Mouse (Mus musculus): ENCODE measurements around the gene Slain1. TPM values are rescaled to one million over a fixed set of nuclear protein-coding genes. Genes with fewer than 3 reads are reported as not detected.

The Slain1 gene
- polyA plus RNA-seq, 1 experiment from 2014 or later: 2.4 TPM

DNA sequence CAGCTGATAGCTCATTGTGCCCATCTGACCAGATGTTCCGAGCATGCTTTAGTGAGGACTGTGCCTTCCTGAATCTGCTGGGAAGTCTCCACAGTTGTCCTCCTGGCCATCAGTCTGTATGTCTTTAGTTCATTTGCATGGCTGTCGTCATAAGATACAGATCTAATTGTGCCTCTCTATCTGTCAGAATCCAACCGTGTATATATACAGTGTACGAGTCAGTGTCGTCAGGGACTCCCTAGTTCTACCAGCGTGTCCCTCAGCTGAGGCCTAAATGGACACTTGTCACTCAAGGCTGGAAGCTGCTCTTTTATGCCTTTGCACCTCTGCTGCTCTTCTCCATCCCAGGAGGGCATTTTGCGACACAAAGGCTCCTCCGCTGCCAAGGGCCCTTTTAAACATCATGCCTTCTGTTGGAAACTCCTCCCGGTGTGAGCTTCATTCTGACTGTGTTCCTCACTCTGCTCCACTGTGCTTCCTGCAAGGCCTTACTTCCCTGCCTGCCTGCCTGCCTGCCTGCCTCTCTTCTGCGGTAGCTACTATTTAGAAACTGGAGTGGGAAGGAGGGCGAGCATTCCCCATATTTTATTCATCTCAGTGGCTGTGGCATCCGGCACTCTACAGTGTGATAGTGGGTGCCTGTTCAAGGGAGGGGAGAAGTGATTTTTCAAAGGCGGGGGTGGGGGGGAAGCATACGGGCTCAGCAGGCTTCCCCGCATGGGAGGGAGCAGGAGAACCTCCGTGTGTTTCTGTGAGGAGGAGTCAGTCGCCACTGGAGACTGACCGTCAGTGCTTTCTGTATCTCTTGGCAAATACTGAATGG is 29.6 kb downstream of the Slain1 start:
- Histone ChIP-seq H3K27ac (ENCODE audit: low read length) (no peak overlapping the region), H3K36me3 (ENCODE audit: control insufficient read depth, insufficient read depth, low read length) (no peaks in the 10 kb centered on the region), H3K27me3 (ENCODE audit: control insufficient read depth, insufficient read depth, low read length) (no peaks in the 10 kb centered on the region), H3K4me1 (ENCODE audit: control insufficient read depth, insufficient read depth, low read length) (peaks cover 11% of the 10 kb centered on the region), H3K9ac (replicated peaks; ENCODE audit: low read depth, low read length) (no peak overlapping the region), H3K4me3 (ENCODE audit: low read depth, low read length) (no peak overlapping the region), H3K9me3 (ENCODE audit: control insufficient read depth, low read depth, low read length) (no peaks in the 10 kb centered on the region), H3K4me2 (replicated peaks; ENCODE audit: low read depth, low read length) (peak overlapping the region; percentile 27; the same call in 1 of the 2 replicates)
- no peak for ATAC-seq (ENCODE audit: insufficient number of reproducible peaks, insufficient read depth, low FRiP score, low read depth)
- WGBS: 32% methylated on average over 18 of the region's 18 CpGs

DNA sequence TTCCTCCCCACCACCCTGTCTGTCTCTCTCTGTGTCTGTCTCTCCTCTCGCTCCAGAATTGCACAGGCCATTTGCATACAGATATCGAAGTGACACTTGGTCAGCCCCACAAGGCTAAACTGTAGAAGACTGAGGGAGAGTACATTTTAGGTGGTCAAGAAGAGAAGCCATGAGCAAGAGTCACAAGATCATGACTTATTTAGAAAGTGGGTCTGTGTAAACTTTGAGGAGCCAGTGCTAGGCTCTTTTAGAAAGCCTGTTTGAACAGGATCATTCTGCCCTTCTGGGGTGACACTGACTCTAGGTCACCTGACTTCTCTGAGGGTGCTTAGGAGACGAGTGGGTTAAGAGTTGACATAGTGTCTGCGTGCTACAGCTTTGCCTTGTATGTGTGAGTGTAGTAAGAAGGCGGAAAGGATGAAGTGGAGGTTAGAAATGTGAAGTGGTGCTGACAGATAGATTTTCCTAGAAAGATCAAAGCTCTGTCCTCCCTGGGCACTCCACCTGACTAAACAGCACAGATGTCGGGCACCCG is 30.3 kb downstream of the Slain1 start:
- 0 out of 2 replicates have a peak, but pooled peaks have one; percentile 14 for ATAC-seq (ENCODE audit: insufficient number of reproducible peaks, insufficient read depth, low FRiP score, low read depth)

DNA sequence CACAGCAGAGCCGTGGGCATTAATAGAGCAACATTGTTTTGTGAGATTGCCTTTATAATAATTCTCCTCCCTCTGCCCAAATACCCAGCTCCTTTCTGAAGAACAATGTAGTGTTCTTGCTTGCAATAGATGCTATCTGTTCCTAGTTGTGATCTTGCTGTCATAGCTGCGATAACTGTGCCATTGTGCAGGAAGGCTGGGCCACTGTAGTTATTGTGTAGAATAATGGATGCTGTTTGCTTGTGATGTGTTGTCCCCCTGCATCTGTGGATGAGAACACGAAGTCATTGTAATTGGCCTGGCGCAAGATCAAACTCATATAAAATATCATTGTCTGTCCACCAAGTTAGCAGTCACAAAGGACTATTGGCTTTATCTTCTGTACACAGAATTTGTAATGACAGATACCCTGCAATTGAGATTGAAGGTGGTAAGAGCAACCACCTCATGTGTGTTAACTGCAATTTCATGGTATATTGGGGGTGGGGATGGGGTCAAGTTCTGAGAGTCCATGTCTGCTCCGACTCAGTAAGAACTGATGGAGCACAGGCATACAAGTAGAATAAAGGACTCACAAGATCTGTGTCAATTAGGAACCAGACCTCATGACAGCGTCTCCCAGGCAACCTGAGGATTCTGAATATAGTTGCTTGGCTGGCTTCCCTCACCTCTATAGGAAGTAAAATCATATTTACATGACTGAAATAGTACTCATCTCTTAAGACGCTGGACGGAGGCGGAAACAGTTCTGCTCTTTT is 32.8 kb downstream of the Slain1 start:
- no peak overlapping the region for H3K4me3 ChIP-seq (ENCODE audit: low read depth, low read length)
- H3K9ac ChIP-seq (replicated peaks; ENCODE audit: low read depth, low read length): no peak overlapping the region
- 76% methylated on average over 9 of the region's 9 CpGs for WGBS
- H3K27ac ChIP-seq (ENCODE audit: low read length): no peak overlapping the region
- H3K27me3 ChIP-seq (ENCODE audit: control insufficient read depth, insufficient read depth, low read length): no peaks in the 10 kb centered on the region
- no peaks in the 10 kb centered on the region for H3K36me3 ChIP-seq (ENCODE audit: control insufficient read depth, insufficient read depth, low read length)
- no peaks in the 10 kb centered on the region for H3K9me3 ChIP-seq (ENCODE audit: control insufficient read depth, low read depth, low read length)
- peaks cover 11% of the 10 kb centered on the region for H3K4me1 ChIP-seq (ENCODE audit: control insufficient read depth, insufficient read depth, low read length)
- no peak overlapping the region for H3K4me2 ChIP-seq (replicated peaks; ENCODE audit: low read depth, low read length)
- no peak for ATAC-seq (ENCODE audit: insufficient number of reproducible peaks, insufficient read depth, low FRiP score, low read depth)

More for the DNA sequence above, 30.3 kb downstream of the Slain1 start:
- Histone ChIP-seq H3K4me3 (ENCODE audit: low read depth, low read length) (no peak overlapping the region), H3K9ac (replicated peaks; ENCODE audit: low read depth, low read length) (no peak overlapping the region), H3K4me1 (ENCODE audit: control insufficient read depth, insufficient read depth, low read length) (peaks cover 11% of the 10 kb centered on the region), H3K27ac (ENCODE audit: low read length) (no peak overlapping the region), H3K36me3 (ENCODE audit: control insufficient read depth, insufficient read depth, low read length) (no peaks in the 10 kb centered on the region), H3K4me2 (replicated peaks; ENCODE audit: low read depth, low read length) (peak overlapping the region; percentile 27; the same call in 1 of the 2 replicates), H3K9me3 (ENCODE audit: control insufficient read depth, low read depth, low read length) (no peaks in the 10 kb centered on the region), H3K27me3 (ENCODE audit: control insufficient read depth, insufficient read depth, low read length) (no peaks in the 10 kb centered on the region)
- WGBS: 35% methylated on average over 7 of the region's 7 CpGs

DNA sequence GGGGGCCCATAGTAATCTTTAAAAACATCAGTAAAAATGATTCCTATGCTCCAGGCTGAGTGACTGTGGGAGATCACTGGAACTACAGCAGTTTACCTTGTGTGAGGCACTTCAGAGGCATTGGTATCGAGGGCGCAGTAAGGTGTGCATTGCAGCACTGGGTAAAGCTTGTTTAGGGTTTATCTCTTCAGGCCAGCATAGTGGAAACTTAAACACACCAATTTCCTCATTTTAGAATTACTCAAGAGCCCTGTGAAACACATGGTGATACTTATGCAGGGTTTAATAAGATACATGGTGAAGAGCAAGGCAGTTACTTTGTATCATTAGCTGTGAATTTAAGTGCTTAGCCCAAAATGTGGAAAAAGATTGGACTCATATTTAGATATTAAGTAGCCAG is 37.0 kb downstream of the Slain1 start:
- no peak overlapping the region for H3K27ac ChIP-seq (ENCODE audit: low read length)
- no peak overlapping the region for H3K4me3 ChIP-seq (ENCODE audit: low read depth, low read length)
- no peaks in the 10 kb centered on the region for H3K9me3 ChIP-seq (ENCODE audit: control insufficient read depth, low read depth, low read length)
- WGBS: 85% methylated on average over 2 of the region's 2 CpGs
- no peaks in the 10 kb centered on the region for H3K36me3 ChIP-seq (ENCODE audit: control insufficient read depth, insufficient read depth, low read length)
- no peaks in the 10 kb centered on the region for H3K4me1 ChIP-seq (ENCODE audit: control insufficient read depth, insufficient read depth, low read length)
- ATAC-seq (ENCODE audit: insufficient number of reproducible peaks, insufficient read depth, low FRiP score, low read depth): no peak
- H3K4me2 ChIP-seq (replicated peaks; ENCODE audit: low read depth, low read length): no peak overlapping the region
- no peaks in the 10 kb centered on the region for H3K27me3 ChIP-seq (ENCODE audit: control insufficient read depth, insufficient read depth, low read length)
- no peak overlapping the region for H3K9ac ChIP-seq (replicated peaks; ENCODE audit: low read depth, low read length)

DNA sequence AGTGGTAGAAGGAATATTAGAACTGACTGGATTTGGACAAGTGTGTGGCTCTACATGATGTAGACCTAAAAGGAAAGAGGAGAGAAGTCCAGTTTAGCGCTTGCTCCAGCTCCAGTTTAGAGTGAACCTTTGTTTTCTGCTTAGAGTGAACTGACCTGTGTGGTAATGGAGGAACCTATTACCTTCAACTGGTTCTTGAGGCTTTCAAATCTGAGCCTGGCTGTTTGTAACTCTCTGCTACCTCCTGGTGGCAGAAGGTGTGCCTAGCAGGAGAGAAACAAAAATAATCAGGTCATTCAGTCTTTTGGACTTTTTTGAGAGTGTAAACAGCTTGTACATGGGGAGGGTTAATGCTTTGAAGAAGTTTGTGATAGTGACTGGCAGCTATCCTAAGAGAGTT is 44.3 kb downstream of the Slain1 start:
- Histone ChIP-seq H3K9ac (replicated peaks; ENCODE audit: low read depth, low read length) (no peak overlapping the region), H3K4me1 (ENCODE audit: control insufficient read depth, insufficient read depth, low read length) (no peaks in the 10 kb centered on the region), H3K9me3 (ENCODE audit: control insufficient read depth, low read depth, low read length) (no peaks in the 10 kb centered on the region), H3K27ac (ENCODE audit: low read length) (no peak overlapping the region), H3K36me3 (ENCODE audit: control insufficient read depth, insufficient read depth, low read length) (no peaks in the 10 kb centered on the region), H3K4me2 (replicated peaks; ENCODE audit: low read depth, low read length) (no peak overlapping the region), H3K27me3 (ENCODE audit: control insufficient read depth, insufficient read depth, low read length) (no peaks in the 10 kb centered on the region), H3K4me3 (ENCODE audit: low read depth, low read length) (no peak overlapping the region)
- no peak for ATAC-seq (ENCODE audit: insufficient number of reproducible peaks, insufficient read depth, low FRiP score, low read depth)
- 29% methylated on average over 1 of the region's 1 CpGs for WGBS

DNA sequence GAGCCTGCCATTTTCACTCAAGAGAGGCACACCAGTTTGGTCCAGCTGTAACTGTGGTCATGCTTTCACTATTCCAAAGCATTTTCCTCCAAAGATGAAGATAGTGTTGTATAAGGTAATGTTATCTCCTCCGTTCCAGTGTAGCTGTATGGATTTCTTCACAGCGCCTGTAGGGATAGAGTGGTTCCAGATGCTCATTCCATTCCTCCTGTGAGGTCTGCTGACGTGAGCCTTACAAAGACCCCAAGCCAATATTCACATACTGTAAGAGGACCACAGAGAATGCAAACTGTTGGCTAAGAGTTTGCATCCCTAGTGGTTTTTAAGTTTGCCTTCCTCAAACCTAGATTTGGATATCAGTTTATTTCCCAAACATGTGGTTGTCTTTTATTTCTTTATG is 45.6 kb downstream of the Slain1 start:
- ATAC-seq (ENCODE audit: insufficient number of reproducible peaks, insufficient read depth, low FRiP score, low read depth): no peak
- Histone ChIP-seq H3K9me3 (ENCODE audit: control insufficient read depth, low read depth, low read length) (no peaks in the 10 kb centered on the region), H3K27ac (ENCODE audit: low read length) (no peak overlapping the region), H3K9ac (replicated peaks; ENCODE audit: low read depth, low read length) (no peak overlapping the region), H3K4me3 (ENCODE audit: low read depth, low read length) (no peak overlapping the region), H3K36me3 (ENCODE audit: control insufficient read depth, insufficient read depth, low read length) (no peaks in the 10 kb centered on the region), H3K4me2 (replicated peaks; ENCODE audit: low read depth, low read length) (no peak overlapping the region), H3K4me1 (ENCODE audit: control insufficient read depth, insufficient read depth, low read length) (no peaks in the 10 kb centered on the region), H3K27me3 (ENCODE audit: control insufficient read depth, insufficient read depth, low read length) (no peaks in the 10 kb centered on the region)
- 76% methylated on average over 3 of the region's 3 CpGs for WGBS

DNA sequence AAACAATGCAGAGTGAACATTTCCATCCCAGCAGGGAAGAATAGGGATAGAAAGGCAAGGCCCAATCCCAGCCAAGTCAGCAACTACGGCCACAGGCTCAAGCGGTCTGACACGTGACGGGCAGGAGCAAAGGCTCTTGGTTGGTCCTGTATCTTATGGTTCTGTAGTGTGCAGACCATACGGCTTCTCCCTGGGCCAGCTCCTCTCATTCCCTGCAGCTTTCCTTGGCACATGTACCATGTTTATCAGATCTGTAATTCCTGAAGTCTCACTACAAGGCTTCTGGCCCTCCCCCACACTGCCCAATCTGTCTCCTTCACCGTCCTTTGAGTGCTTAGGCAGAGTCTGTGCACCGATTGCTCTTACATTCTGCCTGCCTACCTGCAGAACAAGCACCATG is 47.1 kb downstream of the Slain1 start:
- Histone ChIP-seq H3K27me3 (ENCODE audit: control insufficient read depth, insufficient read depth, low read length) (no peaks in the 10 kb centered on the region), H3K9ac (replicated peaks; ENCODE audit: low read depth, low read length) (no peak overlapping the region), H3K9me3 (ENCODE audit: control insufficient read depth, low read depth, low read length) (no peaks in the 10 kb centered on the region), H3K4me3 (ENCODE audit: low read depth, low read length) (no peak overlapping the region), H3K4me1 (ENCODE audit: control insufficient read depth, insufficient read depth, low read length) (no peaks in the 10 kb centered on the region), H3K27ac (ENCODE audit: low read length) (no peak overlapping the region), H3K36me3 (ENCODE audit: control insufficient read depth, insufficient read depth, low read length) (no peaks in the 10 kb centered on the region), H3K4me2 (replicated peaks; ENCODE audit: low read depth, low read length) (no peak overlapping the region)
- ATAC-seq (ENCODE audit: insufficient number of reproducible peaks, insufficient read depth, low FRiP score, low read depth): no peak; the same call in 1 of the 2 replicates
- 81% methylated on average over 7 of the region's 7 CpGs for WGBS

DNA sequence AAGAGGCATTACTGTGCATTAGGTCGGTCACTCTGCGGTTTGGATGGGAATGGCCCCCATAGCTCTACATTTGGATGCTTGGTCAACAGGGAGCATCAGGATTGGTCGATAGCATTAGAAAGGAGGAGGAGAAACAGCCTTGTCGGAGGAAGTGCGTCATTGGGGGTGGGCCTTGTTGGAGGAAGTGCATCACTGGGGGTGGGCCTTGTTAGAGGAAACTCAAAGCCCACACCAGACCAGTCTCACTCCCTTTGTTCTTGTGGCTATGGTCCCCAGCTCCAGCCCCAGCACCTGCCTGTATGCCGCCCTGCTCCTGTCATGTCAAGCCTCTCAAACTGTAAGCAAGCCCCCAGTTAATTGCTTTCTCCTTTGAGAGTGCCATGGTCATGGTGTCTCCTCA is 49.3 kb downstream of the Slain1 start:
- H3K27ac ChIP-seq (ENCODE audit: low read length): no peak overlapping the region
- no peaks in the 10 kb centered on the region for H3K27me3 ChIP-seq (ENCODE audit: control insufficient read depth, insufficient read depth, low read length)
- no peak for ATAC-seq (ENCODE audit: insufficient number of reproducible peaks, insufficient read depth, low FRiP score, low read depth)
- no peak overlapping the region for H3K9ac ChIP-seq (replicated peaks; ENCODE audit: low read depth, low read length)
- H3K4me2 ChIP-seq (replicated peaks; ENCODE audit: low read depth, low read length): no peak overlapping the region
- no peaks in the 10 kb centered on the region for H3K36me3 ChIP-seq (ENCODE audit: control insufficient read depth, insufficient read depth, low read length)
- H3K9me3 ChIP-seq (ENCODE audit: control insufficient read depth, low read depth, low read length): no peaks in the 10 kb centered on the region
- no peaks in the 10 kb centered on the region for H3K4me1 ChIP-seq (ENCODE audit: control insufficient read depth, insufficient read depth, low read length)
- whole genome bisulfite sequencing: 98% methylated on average over 6 of the region's 6 CpGs
- no peak overlapping the region for H3K4me3 ChIP-seq (ENCODE audit: low read depth, low read length)
